Mouse (Mus musculus) lung, embryonic 15.5 days (tissue): ENCODE data around the gene C1qbp. TPM values are rescaled to one million over a fixed set of nuclear protein-coding genes. Genes with fewer than 3 reads are reported as not detected.

Experiments used
- ATAC-seq: fragments of 200-750 bp; cut with Nextera tagmentation; 2 replicates; pipeline ENCODE4 v1.8.0; 2017; ENCODE audit warnings: moderate number of reproducible peaks, borderline replicate concordance; ENCODE audit not compliant: low FRiP score, low TSS enrichment; ENCODE audit errors: extremely low read depth
- H3K27ac ChIP-seq: fragments of 300-500 bp; sonication (generic); 2 replicates; pipeline ENCODE4 v1.5.1; 2015; ENCODE audit warnings: moderate library complexity, mild to moderate bottlenecking, inconsistent platforms
- H3K27me3 ChIP-seq: fragments of 300-500 bp; sonication (generic); 2 replicates; pipeline ENCODE4 v1.6.1; 2015; ENCODE audit warnings: inconsistent platforms
- H3K36me3 ChIP-seq: fragments of 300-500 bp; sonication (generic); 2 replicates; pipeline ENCODE4 v1.6.1; 2015; ENCODE audit warnings: inconsistent platforms
- H3K4me1 ChIP-seq: fragments of 300-500 bp; sonication (generic); 2 replicates; pipeline ENCODE4 v1.6.1; 2015; ENCODE audit warnings: inconsistent platforms
- H3K4me2 ChIP-seq: fragments of 300-500 bp; sonication (generic); 2 replicates; pipeline ENCODE4 v1.6.1; 2015; ENCODE audit warnings: inconsistent platforms, mild to moderate bottlenecking, moderate library complexity
- H3K4me3 ChIP-seq: fragments of 300-500 bp; sonication (generic); 2 replicates; pipeline ENCODE4 v1.5.1; 2015; ENCODE audit warnings: mild to moderate bottlenecking, inconsistent platforms
- H3K9ac ChIP-seq: fragments of 300-500 bp; sonication (generic); 2 replicates; pipeline ENCODE4 v1.6.1; 2015; ENCODE audit warnings: inconsistent platforms
- H3K9me3 ChIP-seq: fragments of 300-500 bp; sonication (generic); 2 replicates; pipeline ENCODE4 v1.6.1; 2016; ENCODE audit warnings: inconsistent platforms
- WGBS: fragments of 180-500 bp; shearing (Covaris S2); methylation state at CpG from one replicate; pipeline ENCODE4 v1.1.7; 2015; 5-methylcytosine and 5-hydroxymethylcytosine counted together
- polyA plus RNA-seq: library from polyadenylated mRNA; unstranded; fragments of >200 nt; fragmentation: Nextera tagmentation; extraction: Ambion mirVana; gene quantifications from 2 replicates; pipeline ENCODE4 v1.2.1, GENCODE M21; 2015

Gene C1qbp
- polyA plus RNA-seq, 1 experiment from 2014 or later, result 220 TPM

DNA sequence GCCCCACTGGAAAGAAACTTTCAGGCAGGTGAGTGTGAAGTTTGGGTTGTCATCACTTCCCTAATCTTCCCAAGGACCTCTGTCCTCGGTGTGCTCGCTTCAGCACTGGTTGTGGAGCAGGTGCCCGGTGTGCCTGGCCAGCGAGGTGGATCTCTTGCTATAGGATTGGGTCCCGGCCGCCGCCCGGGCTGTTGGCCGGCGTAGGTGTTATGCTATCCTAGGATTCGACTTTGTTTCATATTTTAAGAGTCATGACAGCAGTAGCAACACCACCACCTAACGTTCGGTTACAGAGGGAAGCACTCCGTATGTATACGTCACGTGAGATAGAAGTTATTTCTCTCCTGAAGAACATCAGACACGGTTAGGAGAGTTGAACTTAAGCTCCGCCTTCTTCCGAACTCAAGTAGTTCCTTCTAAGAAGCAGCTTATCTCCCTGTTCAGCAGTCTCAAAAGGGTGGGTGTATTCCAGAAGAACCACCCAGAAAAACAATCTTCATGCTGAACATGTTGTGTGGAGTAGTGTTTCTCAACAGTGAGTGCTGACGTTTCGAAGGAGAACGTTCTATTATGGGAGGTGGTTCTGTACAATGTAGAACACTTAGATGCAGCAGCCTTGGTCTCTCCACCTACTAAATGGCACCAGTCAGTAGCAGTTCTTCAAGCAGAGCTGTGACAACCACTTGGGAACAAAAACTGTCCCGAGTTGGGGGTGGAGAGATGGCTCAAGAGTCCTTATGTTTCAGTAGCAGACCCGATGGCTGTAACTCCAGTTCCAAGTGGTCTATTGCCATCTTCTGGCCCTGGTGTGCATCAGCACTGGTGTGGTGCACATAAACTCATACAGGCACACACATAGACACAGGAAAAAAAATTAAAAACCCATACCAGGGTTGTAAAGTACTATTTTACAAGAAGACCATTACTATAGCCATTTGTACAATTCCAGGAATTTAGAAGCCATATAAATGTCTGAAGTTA is 12.0 kb downstream of the C1qbp start:
- Histone ChIP-seq H3K36me3 (peaks cover 37% of the 10 kb centered on the region), H3K9me3 (no peaks in the 10 kb centered on the region), H3K4me1 (peaks cover 14% of the 10 kb centered on the region), H3K4me2 (peak overlapping the region; percentile 80), H3K4me3 (peak overlapping the region; percentile 88), H3K9ac (peak overlapping the region; percentile 52), H3K27ac (peak overlapping the region; percentile 97), H3K27me3 (no peaks in the 10 kb centered on the region)
- WGBS, result 12% methylated on average over 24 of the region's 24 CpGs
- ATAC-seq, result peak; percentile 28; the same call in 1 of the 2 replicates

- ATAC-seq, result peak; percentile 97
- peak within 1 kb of the TSS; percentile 97 for H3K27ac ChIP-seq
- no peaks in the 10 kb centered on the region for H3K9me3 ChIP-seq
- no peaks in the 10 kb centered on the region for H3K27me3 ChIP-seq
- H3K36me3 ChIP-seq, result peaks cover 37% of the 10 kb centered on the region
- H3K4me2 ChIP-seq, result peak within 1 kb of the TSS; percentile 80
- peak within 1 kb of the TSS; percentile 88 for H3K4me3 ChIP-seq
- WGBS, result under 1% methylated on average over 43 of the region's 43 CpGs
- peaks cover 14% of the 10 kb centered on the region for H3K4me1 ChIP-seq
- H3K9ac ChIP-seq, result peak within 1 kb of the TSS; percentile 94
Measured at GRCm38 (mm10) chr11:70969821-70970559, 12.8 kb downstream of the C1qbp start, which contains the start of the genes Nup88 and Rpain. TSS of gene Nup88 (minus strand) at chr11:70969973. TSS of gene Rpain (plus strand) at chr11:70970213.

DNA sequence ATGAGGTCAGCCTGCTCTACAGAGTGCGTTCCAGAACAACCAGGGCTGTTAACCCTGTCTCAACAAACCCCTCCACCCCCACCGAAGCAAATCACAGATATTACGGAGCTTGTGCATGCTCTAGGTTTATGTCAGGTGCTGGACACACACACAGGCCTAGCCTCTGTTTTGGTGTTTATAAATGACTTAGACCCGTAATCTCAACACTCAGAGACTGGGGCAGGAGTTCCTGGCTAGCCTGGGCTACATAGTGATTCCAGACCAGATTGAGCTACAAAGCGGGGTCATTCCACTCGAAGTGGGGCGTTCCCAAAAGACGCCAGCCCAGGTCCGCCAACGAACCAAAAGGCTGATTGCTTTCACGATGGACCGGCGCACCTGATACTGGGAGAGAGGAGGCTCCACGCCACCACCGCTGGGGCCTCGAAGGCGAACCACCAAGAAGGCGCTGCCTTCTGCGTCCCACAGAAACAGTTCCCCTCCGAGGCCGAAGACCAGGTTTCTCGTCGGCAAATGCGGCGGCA is 13.5 kb downstream of the C1qbp start:
- peak; percentile 6; the same call in 1 of the 2 replicates for ATAC-seq
- peak overlapping the region; percentile 80 for H3K27ac ChIP-seq
- H3K4me3 ChIP-seq, result peak overlapping the region; percentile 88
- WGBS, result under 1% methylated on average over 25 of the region's 25 CpGs
- peak overlapping the region; percentile 94 for H3K9ac ChIP-seq
- H3K9me3 ChIP-seq, result no peaks in the 10 kb centered on the region
- peaks cover 14% of the 10 kb centered on the region for H3K4me1 ChIP-seq
- peak overlapping the region; percentile 66 for H3K4me2 ChIP-seq
- peaks cover 39% of the 10 kb centered on the region for H3K36me3 ChIP-seq
- no peaks in the 10 kb centered on the region for H3K27me3 ChIP-seq

- no peaks in the 10 kb centered on the region for H3K27me3 ChIP-seq
- H3K9ac ChIP-seq, result no peak overlapping the region
- no peak overlapping the region for H3K4me3 ChIP-seq
- ATAC-seq, result no peak
- H3K4me1 ChIP-seq, result peaks cover 8% of the 10 kb centered on the region
- H3K9me3 ChIP-seq, result no peaks in the 10 kb centered on the region
- no peak overlapping the region for H3K27ac ChIP-seq
- no peak overlapping the region for H3K4me2 ChIP-seq
- peaks cover 74% of the 10 kb centered on the region for H3K36me3 ChIP-seq
- 78% methylated on average over 4 of the region's 4 CpGs for WGBS
Measured at GRCm38 (mm10) chr11:70964222-70964907, 18.5 kb downstream of the C1qbp start.

DNA sequence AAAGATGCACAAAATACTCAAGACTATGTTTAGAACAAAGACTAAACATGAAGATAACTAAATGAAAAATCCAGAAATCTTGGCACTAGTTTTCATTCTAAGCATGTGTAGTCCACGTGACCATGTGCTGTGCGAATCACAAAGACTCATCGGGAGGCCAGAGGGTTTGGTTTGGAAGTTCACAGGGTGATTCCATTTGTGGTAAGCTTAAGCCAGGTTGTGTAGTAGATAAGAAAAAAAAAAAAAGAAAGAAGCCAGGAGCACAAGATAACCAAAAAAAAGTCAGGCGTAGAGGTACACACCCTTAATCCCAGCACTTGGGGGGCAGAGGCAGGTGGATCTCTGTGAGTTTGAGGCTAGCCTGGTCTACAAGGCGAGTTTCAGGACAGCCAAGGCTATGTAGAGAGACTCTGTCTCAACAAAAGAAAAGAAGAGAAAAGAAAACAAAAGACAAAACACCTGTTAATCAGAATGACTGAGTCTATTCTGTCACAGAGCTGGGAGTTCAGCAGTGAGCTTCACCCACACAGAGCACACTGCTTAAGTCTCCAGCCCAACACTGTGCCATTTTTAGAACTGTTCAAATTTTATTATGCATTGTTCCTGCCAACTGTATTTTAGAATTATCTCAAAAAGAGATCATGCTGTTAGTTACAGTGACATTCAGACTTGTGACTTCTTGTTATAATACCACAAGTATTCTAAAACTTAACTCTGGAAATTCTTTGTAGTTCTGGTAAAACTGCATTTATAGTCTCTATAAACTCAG is 21.9 kb downstream of the C1qbp start:
- Histone ChIP-seq H3K36me3 (peaks cover 92% of the 10 kb centered on the region), H3K27ac (no peak overlapping the region), H3K4me1 (no peaks in the 10 kb centered on the region), H3K9ac (no peak overlapping the region), H3K4me2 (no peak overlapping the region), H3K4me3 (no peak overlapping the region), H3K9me3 (no peaks in the 10 kb centered on the region), H3K27me3 (no peaks in the 10 kb centered on the region)
- 93% methylated on average over 5 of the region's 5 CpGs for WGBS
- no peak for ATAC-seq

DNA sequence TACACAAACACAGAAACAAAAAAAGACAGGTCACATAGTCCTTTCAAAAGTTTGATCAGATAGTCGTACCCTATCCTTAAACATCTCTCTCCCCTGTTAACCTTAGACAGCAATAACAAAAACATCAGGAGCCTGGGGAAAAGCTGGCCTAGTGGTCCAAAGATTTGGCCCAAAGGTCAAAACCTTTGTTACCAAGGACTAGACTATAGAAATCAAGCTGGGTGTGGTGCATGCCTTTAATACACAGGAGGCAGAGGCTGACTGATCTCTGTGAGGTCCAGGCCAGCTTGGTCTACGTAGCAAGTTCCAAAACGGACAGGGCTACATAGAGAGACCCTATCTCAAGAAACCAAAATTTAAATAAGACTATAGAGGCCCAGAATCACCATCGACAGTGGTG is 28.1 kb downstream of the C1qbp start:
- WGBS, result 82% methylated on average over 4 of the region's 4 CpGs
- Histone ChIP-seq H3K27ac (no peak overlapping the region), H3K9me3 (no peaks in the 10 kb centered on the region), H3K36me3 (peaks cover 94% of the 10 kb centered on the region), H3K4me3 (no peak overlapping the region), H3K4me2 (no peak overlapping the region), H3K27me3 (no peaks in the 10 kb centered on the region), H3K9ac (no peak overlapping the region), H3K4me1 (no peaks in the 10 kb centered on the region)
- no peak for ATAC-seq

- Histone ChIP-seq H3K9me3 (no peaks in the 10 kb centered on the region), H3K4me1 (no peaks in the 10 kb centered on the region), H3K4me3 (no peak overlapping the region), H3K4me2 (no peak overlapping the region), H3K27ac (no peak overlapping the region), H3K27me3 (no peaks in the 10 kb centered on the region), H3K36me3 (peaks cover 90% of the 10 kb centered on the region), H3K9ac (no peak overlapping the region)
- ATAC-seq, result no peak
- 86% methylated on average over 4 of the region's 4 CpGs for WGBS
Measured at GRCm38 (mm10) chr11:70944935-70945817, 37.6 kb downstream of the C1qbp start.

GRCm38 (mm10) chr11:70943651-70944050 is 39.2 kb downstream of the C1qbp start:
- H3K4me1 ChIP-seq, result no peaks in the 10 kb centered on the region
- no peak for ATAC-seq
- peaks cover 76% of the 10 kb centered on the region for H3K36me3 ChIP-seq
- H3K27me3 ChIP-seq, result no peaks in the 10 kb centered on the region
- no peak overlapping the region for H3K27ac ChIP-seq
- no peak overlapping the region for H3K4me2 ChIP-seq
- WGBS, result 85% methylated on average over 7 of the region's 7 CpGs
- H3K9ac ChIP-seq, result no peak overlapping the region
- H3K9me3 ChIP-seq, result no peaks in the 10 kb centered on the region
- no peak overlapping the region for H3K4me3 ChIP-seq

DNA sequence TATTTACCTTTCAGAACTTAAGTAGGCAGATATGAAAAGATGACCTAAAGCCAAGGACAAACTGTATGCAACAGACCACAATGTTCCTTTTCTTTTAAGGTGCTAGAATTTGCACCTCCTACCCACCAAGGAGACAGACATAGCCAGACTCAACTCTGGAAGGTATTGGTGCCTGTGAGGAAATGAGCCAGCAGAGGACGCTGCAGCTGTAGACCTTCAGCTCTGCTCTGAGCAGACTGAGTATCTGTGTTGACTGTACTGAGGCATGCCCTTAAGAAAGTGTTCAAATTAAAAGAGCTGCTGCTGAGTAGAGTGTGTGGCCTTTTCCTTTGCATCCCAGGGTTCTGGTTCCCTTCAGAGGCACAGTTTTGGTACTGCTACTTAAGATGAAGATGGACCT is 40.2 kb downstream of the C1qbp start:
- no peak overlapping the region for H3K4me2 ChIP-seq
- no peak overlapping the region for H3K4me3 ChIP-seq
- ATAC-seq, result no peak
- H3K9ac ChIP-seq, result no peak overlapping the region
- H3K27me3 ChIP-seq, result no peaks in the 10 kb centered on the region
- no peak overlapping the region for H3K27ac ChIP-seq
- WGBS, result 87% methylated on average over 1 of the region's 1 CpGs
- peaks cover 76% of the 10 kb centered on the region for H3K36me3 ChIP-seq
- no peaks in the 10 kb centered on the region for H3K9me3 ChIP-seq
- H3K4me1 ChIP-seq, result no peaks in the 10 kb centered on the region

DNA sequence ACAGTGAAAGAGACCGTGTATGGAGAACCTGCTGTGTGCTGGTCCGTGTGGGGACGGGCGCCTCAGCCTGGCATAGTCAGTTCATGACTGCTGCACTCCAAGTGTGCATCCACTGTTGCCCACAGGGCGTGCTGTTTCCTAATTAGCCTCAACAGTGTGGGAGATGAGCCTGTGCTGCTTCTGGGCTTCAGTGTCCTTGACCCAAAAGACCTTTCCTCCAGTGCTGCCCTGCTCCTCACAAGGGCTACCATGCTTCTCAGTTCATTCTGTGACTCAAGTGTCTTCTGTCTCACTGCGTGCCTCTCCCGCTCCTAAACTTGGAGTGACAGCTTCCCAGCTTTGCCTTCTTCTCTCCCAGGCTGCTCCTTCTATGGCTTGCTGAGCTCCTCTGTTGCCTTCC is 47.5 kb downstream of the C1qbp start:
- no peaks in the 10 kb centered on the region for H3K4me1 ChIP-seq
- no peak overlapping the region for H3K27ac ChIP-seq
- H3K36me3 ChIP-seq, result peaks cover 51% of the 10 kb centered on the region
- H3K4me2 ChIP-seq, result no peak overlapping the region
- H3K27me3 ChIP-seq, result no peaks in the 10 kb centered on the region
- no peak overlapping the region for H3K9ac ChIP-seq
- 89% methylated on average over 7 of the region's 7 CpGs for WGBS
- no peak overlapping the region for H3K4me3 ChIP-seq
- H3K9me3 ChIP-seq, result no peaks in the 10 kb centered on the region
- ATAC-seq, result no peak
